Mouse (Mus musculus): Measurements from ENCODE around the gene Scp2d1.
"Not testable (repeated sequence)": the region's sequence is repeated elsewhere in the genome, so short reads cannot be mapped to it uniquely, and the experiment has no call there.

The Scp2d1 gene

DNA sequence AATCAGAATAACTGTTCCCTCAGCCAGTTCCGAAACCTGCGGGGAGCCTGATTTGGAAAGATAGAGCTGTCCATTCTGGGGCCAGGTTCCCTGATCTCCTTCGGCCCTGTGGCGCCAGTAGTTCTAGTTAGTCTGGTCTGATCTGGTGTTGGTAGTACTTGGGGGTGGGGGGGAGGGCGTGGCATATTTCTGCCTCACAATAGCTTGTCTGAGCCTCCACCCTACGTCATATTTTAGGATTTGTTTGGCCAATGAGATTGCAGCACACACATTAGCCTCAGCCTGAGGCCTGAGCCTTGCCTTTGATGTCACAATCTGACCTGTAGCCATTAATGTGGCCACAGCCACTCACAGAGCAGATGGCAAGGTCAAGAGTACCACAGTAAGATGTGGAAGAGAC lies at the start of gene Scp2d1:
TSS of gene Scp2d1 (plus strand) at position 301 of the 400 bp plus-strand sequence.
- not testable (repeated sequence) for DNase-seq

DNA sequence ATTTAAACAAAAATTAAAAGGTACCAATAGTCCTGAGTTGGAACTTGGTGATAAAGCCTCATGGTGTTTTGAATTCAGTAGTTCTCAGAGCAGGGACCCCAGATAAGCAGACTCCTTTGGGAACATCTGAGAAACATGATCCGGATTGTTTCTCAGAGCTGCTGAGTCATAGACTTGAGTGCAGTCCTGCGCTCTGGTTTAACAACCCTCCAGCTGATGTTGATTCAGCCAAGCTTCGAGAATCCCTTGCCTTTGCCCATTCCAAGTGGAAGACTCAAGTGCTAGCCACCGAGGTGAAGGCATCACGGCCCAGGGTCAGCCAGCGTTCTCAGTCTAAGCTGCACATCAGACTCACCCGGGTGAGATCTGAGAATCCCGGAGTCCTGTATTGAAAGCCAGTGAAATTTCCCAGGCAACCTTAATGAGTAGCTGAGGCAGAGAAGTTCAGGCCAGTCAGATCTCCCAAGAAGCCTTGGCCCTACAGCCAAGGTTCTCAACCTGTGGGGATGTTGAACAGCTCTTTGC lies 48.8 kb upstream of the Scp2d1 start:
- DNase-seq, result no peak

DNA sequence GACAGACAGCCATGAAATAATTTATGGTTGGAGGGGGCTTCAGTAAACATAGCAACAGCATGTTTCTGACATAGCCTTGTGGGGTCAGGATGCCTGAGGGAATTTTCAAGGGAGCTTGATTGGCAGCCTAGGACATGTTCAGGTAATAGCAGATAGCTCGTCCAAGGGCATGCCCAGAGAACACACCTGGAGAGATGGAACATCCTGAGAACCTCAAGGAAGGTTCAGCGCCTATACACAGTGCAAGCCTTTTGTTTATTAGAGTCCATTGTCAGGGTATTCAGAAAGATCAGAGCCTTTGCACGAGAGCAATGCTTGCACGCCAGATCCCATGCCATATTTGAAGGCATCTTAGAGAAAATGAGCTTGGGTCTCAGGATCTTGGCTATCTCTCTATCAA lies 47.8 kb upstream of the Scp2d1 start:
- DNase-seq, result no peak

DNA sequence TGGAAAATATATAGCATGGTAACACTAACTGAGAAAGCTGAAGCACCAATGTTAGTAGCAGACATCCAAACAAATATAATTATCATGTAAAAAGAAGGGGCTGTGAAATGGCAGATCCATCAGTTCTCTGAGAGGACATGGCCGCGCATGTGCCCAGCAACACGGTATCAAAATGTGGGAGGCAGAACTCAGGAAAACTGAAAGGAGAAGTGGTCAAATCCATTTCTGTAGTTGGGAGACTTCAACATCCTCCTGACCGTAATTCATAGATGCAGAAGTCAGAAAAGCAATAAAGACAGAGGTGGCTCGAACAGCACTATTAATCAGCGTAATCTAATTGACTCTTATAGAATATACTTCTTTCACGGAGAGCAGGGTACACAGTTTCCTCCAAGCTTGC lies 44.2 kb upstream of the Scp2d1 start:
- no peak for DNase-seq

DNA sequence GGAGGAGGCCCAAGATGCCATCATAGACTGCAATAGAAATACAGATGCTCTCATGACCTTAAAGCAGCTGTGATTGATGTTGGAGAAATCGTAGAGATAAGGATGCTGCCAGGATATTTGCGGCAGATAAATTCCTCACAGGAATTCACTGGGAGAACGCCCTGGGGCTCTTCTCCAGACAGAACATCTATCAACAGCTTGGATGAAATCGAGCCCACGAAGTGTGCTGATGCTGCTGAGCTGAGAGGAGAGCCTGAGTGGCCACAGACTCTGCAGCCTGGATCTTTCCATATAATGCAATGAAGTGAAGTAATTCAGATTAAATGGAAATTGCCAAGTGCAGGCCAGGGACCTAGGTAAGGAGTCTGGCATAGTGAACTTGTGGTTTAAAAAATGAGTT lies 42.7 kb upstream of the Scp2d1 start:
- DNase-seq, result peak; percentile 34

DNA sequence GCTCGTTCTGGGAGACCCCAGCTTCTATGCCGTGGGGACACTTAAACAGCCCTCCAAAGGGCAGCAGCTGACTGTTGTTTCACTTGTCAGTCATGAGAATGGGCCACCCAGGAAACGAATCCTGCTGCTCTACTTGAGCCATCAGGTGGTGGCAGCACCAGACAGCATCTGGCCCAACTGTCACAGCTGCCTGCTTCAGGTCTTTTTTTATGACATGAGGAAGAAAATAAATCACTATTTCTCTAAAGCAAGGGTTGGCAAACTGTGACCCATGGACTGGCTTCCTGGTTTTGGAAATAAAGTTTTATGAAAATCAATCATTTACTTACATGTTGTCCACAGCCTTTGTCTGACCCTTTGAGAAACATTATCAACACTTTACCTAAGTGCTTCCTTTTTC lies 41.6 kb upstream of the Scp2d1 start:
- DNase-seq, result peak; percentile 14

DNA sequence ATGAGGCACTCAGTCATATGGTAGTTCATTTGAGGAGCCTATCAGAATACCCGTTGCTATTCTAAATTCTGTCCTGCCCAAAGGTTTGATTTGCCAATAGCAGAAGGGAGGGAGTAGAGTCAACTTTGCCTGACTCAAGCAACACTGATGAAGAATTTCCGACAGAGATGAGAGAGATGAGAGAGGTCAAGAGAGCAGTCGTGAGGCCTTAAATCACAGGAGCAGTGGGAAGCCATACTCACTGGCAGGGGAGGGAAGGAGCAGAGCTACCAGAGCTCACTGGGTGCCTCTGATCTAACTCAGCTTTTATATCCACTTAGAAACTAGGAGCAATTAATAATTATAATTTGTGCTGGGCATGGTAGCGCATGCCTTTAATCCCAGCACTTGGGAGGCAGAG lies 41.0 kb upstream of the Scp2d1 start:
- peak; percentile 32 for DNase-seq

DNA sequence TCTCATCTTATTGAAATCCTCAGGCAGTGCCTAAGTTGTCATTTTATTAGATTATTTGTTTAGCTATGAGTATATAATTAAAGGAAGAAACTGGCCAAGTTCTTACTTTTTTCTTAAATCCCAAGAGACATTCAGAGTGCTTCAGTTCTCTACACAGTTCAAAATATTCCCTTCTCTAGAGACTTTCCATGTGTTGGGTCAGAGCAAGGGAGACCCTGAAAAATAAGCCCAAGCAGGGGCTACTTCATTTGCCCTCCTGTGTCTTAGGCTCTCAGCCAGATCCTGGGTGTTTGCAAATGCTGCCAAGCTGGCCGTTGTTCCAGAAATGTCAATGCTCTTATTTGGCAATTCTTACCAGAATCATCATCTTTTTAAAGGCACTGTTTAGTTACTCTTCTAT lies 40.3 kb upstream of the Scp2d1 start:
- DNase-seq, result no peak

DNA sequence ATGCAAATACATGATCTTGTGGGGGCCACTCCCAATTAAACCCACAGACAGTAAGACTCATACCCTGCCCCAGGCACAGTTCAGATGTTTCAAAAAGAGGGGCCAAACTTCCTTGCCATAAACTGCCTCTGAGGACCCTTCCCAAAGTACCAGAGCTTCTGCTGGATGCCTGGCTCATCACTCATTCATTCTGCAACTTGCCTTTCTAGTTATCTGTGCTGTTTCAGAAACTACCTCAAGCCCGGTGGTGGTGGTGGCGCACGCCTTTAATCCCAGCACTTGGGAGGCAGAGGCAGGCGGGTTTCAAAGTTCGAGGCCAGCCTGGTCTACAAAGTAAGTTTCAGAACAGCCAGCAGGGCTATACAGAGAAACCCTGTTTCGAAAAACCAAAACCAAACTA lies 39.6 kb upstream of the Scp2d1 start:
- no peak for DNase-seq

DNA sequence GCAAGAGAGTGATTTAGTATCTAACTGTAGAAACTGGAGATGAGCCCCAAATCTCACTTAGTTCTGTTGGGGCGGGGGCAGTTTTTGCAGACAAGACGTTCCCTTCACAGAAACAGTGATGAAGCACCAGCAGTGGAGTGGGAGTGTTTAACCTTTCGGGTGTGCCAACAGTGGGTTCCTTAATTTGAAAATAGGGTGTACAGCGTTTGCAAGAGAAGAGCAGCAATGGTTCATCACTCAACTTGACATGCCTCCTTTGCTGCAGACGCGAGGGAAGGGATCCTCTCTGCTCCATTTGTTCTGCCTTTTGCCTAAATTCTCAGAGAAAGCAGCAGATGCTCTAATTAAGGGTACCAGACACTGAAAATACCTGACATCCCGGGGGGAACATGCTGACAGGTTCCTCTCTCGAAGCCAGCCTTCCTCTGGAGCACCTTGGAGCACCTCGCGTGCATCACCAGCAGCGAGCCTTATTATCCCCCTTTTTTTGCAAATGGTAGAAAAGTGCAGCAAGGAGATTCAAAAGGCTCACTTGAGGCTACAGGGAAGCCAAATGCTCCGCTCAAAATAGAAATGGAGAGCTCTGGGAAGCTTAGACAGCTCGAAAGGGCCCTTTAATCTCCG lies 31.7 kb upstream of the Scp2d1 start:
- no peak for DNase-seq

DNA sequence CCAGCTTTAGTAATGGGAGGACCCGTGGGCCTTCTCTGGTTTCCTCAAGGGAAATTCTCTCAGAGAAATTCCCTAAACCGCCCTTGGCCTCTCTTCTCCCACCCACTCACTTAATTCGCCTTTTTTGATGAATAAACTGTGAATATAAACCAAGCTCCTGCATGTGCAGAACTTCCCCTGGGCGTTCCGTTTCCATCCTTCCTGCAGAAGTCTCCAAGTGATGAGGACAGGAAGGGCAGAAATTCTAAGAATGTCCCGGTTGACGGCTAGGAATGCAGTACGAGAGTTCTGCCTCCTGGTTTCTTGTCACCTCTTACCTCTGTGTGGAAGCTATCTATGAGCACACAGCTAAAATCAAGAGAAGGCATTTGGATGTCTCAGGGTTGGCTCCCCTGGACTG lies 25.9 kb upstream of the Scp2d1 start:
- DNase-seq, result peak; percentile 35

DNA sequence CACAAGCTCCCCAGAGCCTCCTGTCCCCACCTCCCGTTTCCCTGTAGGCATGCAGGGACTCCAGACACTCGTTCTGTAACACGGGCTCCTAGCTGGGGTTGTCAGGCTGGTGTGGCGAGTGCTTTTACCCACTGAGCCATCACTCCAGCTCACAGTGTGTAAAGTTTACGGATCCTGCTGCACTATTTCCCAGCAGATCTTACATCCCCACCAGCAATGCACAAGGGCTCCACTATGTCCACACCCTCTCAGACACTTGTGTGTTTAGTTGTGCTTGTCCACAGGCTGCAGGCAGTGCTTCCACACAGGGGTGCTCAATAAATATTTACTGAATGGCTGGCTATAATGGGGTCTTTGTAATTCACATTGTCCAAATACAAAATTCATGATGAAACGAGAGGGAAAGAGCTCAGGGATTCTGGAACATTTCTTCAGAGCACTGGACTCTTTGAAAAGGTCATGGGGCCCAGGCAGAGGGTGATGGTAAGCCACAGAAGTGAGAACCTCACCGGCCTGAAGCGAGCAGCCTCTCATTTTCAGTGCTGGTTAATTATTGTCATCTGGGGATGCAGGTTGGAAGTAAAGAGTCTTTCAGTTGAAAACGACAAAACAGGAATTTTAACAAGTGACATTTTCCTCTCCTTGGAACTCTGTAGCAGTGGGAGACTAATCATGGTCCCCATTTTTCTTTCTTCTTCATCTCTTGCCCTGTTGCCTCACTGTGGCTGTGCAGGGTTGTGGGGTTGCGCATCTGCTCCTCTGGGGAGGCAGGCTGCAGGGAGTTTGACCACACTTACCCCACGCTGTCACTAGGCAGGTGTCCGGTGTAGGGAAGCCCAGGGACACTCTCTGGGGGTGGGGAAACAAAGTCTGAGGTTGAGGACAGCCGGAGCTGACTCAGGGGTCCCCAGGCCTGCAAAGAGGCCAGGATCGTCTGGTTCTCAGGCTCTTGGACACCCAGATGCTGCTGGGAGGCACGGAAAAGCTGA lies 15.4 kb upstream of the Scp2d1 start:
- no peak for DNase-seq

DNA sequence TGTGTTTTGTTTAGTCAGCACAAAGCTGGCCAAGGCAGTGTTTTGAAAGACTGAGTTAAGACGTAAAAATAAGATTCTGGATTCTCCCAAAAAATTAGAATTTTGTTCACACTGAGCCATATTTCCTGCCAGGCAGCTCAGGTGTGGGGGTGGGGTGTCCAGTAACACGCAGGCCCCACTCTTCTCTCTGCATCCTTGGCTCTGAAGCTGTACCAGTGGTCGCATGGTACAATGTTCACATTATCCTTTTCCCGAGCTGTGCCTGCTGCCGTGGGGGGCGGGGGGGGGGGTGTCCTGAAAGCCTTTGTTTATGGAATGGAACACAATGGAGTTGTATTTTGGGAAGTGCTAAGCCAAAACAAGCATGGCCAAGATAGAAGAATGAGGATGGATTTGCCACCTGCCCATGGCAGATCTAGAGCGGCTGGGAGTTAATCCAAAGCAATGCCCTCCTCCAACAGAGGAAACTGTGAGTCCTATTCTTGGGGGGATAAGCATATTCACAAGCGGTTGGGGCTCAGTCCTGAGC lies 5.1 kb downstream of the Scp2d1 start:
- DNase-seq, result no peak

DNA sequence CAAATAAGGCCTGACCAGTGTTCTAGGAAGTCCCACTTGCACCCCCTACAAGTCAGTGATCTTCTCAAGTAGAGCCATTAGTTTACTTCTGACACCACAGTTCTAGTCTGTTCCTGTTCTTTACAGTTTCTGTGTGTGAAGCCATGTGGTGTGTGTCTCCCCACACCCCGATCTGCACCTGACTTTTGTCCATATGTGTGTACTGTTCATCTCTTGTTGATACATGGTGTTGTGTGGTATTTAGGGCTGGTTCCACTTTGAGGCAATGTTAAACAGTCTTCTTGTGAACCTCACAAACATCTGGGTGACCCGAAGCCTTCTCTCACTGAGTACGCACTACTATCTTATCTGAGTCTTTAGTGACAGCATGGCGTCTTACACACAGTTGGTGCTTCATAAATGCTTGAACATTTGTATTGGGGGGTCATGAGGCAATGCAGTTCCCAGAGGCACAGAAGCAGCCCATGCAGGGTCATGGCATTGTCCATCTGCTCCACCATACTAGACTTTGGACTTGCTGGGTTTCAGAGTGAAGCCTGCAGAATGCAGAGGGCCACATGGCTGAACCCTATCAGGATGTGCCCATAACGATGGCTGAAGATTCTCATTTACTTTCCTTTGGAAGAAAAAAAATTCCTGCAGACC lies 13.3 kb downstream of the Scp2d1 start:
- no peak for DNase-seq

DNA sequence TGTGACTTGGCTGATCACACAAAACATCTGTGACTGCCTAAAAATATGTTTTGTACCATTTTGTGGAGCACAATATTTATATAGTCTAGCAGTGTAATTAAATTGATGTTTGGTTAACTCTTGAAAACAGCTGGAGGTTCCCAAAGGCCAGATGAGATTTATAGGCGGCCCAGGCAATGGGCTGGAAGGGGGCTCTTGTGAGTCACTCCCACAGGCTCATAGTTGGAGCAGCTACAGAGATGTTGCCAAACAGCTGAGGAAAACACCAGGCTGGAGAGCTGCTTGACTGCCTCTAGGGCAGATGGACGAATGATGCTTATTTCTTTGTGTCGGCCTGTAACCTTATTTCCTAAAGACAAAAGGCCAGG lies 13.8 kb downstream of the Scp2d1 start:
- DNase-seq, result no peak

DNA sequence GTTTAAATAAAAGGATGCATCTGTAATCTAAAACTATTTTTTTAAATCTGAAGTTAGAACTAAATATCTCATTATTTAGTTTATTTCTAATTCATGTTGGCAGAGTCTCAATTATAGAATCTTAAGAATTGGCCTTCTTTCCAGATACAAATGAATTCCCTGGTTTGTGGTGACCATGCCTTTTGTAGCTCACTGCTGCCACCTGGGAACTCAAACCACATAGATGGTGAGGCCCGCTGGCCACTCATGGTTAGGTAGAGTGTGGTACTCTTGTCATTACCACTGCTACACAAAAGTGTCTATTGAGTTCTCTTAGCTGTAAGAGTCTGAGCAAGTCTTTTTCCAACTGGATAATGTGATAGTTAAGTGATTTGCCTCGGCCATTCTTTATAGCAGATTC lies 45.4 kb downstream of the Scp2d1 start:
- DNase-seq, result no peak
